Mouse (Mus musculus) liver, adult 2 months (tissue): ENCODE measurements at regions not wholly inside any gene's neighbourhood (a gene's known extent, or its start where the extent isn't known, plus 50 kb on each side); places are given as distances from the start of the nearest gene placed in this dataset.

Source experiments
- CTCF ChIP-seq: fragments of 200-500 bp; IDR thresholded peaks from 2 replicates; pipeline ENCODE4 v1.5.1; 2011; ENCODE audit warnings: low read depth, low read length, control low read depth
- POLR2A ChIP-seq: fragments of 200-500 bp; IDR thresholded peaks from 2 replicates; pipeline ENCODE4 v1.6.1; 2011; ENCODE audit warnings: low read length, control low read depth; ENCODE audit not compliant: insufficient read depth; ENCODE audit errors: extremely low read depth

DNA sequence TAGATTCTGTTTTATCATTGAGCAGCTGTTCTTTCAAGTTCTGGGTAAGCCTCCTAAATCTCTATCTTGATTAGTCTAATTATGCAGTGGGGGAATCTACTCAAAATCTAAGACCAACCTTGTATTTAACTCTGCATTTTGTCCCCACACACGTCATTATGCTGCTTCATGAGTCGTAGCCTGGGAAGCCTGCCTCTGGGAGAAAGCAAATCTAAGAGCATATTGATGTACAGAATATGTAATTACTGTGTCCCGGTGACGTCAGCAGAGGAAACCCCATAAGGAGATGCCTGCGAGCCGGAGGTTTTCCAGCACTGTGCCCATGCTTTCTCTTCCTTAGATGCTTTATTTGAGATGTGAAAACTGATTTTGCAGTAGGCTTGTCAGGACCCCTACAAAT lies 161.7 kb downstream of the Rps29 start:
- TF ChIP-seq CTCF (no peak), POLR2A (no peak)
